Mouse (Mus musculus): Measurements from ENCODE around the gene Psma5. TPM values are rescaled to one million over a fixed set of nuclear protein-coding genes. Genes with fewer than 3 reads are reported as not detected.
A peak's percentile ranks its signal among the peaks of the same experiment; 100 is the strongest.
"Not testable (repeated sequence)": the region's sequence is repeated elsewhere in the genome, so short reads cannot be mapped to it uniquely, and the experiment has no call there.

Psma5 gene
- polyA plus RNA-seq, 1 experiment from 2014 or later, result 243 TPM

DNA sequence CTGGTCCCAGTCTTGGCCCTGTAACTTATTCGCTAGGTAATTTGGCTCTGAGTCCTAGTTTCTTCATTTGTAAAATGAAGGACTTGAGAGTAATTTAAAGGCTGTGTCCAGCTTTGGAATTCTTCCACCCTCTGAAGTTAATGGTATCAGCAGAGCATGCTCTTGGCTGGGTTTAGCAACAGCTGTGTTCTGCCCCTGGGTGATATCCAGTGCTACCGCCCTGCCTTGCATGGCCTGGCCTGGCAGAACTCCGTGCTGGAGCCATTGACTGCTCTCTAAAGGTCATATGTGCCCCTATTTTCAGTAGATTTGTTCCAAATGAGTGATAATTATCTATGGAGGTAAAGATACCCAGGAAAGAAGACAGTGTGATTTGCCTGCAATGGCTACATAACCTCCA lies 36.1 kb upstream of the Psma5 start:
- H3K27me3 ChIP-seq (ENCODE audit: control insufficient read depth, insufficient read depth, low read length), result peaks cover 11% of the 10 kb centered on the region

DNA sequence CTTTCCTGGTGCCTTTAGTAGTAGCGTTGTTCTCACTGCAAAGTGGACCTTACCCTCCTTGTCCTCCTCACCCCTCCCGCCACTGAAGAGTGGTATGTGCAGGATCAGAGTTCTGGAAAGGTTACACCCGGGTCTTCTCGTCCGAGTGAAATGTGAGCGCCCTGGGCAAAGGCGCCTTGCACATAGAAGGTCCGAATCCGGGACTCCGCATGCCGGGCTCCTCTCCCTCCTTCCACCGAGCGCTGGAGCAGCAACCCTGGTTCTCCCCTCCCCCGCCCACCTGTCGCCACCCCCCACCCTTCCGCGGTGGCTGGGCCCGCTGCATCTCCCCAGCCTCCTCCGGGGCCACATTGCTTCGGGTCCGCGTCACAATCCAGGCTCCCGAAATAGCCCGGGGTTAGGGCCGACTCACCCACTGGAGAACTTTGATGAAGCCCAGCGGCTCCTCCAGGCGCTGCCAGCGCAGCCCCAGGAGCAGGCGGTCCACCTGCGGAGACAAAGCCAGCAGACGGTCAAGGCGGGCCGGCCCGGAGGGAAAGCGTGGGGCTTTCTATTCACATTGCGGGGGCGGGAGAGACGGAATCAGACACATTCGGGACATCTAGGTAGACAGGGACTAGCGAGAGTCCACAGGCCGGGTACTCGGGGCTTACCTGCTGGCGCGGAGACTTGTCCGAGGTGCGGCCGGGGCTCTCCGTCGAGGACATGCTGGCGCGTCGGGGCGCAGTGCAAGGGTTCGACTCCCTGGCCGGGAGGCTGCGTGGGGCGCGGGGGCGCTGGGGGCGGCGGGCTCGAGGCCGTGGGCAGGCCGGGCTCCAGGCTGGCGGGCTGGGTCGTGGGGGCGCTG lies 30.8 kb upstream of the Psma5 start:
- peak overlapping the region; percentile 29 for H3K4me3 ChIP-seq (ENCODE audit: low read depth, low read length)
- 0 out of 2 replicates have a peak overlapping the region, but pooled peaks have one; percentile 21 for H3K9ac ChIP-seq (replicated peaks; ENCODE audit: low read depth, low read length)
- no peak overlapping the region for H3K27ac ChIP-seq (ENCODE audit: low read depth, low read length)
- 2% methylated on average over 66 of the region's 67 CpGs for WGBS
- no peaks in the 10 kb centered on the region for H3K36me3 ChIP-seq (ENCODE audit: control insufficient read depth, insufficient read depth, low read length)
- peak overlapping the region; percentile 58 for H3K4me2 ChIP-seq (ENCODE audit: low read depth, low read length)
- no peaks in the 10 kb centered on the region for H3K9me3 ChIP-seq (ENCODE audit: control insufficient read depth, low read length)
- H3K27me3 ChIP-seq (ENCODE audit: control insufficient read depth, insufficient read depth, low read length), result peaks cover 30% of the 10 kb centered on the region
- peak; percentile 44; the same call in 1 of the 2 replicates for ATAC-seq (ENCODE audit: low read depth)
- H3K4me1 ChIP-seq (ENCODE audit: control insufficient read depth, insufficient read depth, low read length), result peaks cover 8% of the 10 kb centered on the region; the same call in 1 of the 2 replicates

More for the DNA sequence above, 36.1 kb upstream of the Psma5 start:
- no peak overlapping the region for H3K9ac ChIP-seq (replicated peaks; ENCODE audit: low read depth, low read length)
- no peak overlapping the region for H3K4me2 ChIP-seq (ENCODE audit: low read depth, low read length)
- no peaks in the 10 kb centered on the region for H3K9me3 ChIP-seq (ENCODE audit: control insufficient read depth, low read length)
- no peaks in the 10 kb centered on the region for H3K36me3 ChIP-seq (ENCODE audit: control insufficient read depth, insufficient read depth, low read length)
- H3K4me3 ChIP-seq (ENCODE audit: low read depth, low read length), result no peak overlapping the region
- no peak for ATAC-seq (ENCODE audit: low read depth)
- no peaks in the 10 kb centered on the region for H3K4me1 ChIP-seq (ENCODE audit: control insufficient read depth, insufficient read depth, low read length)
- WGBS, result 79% methylated on average over 3 of the region's 3 CpGs
- H3K27ac ChIP-seq (ENCODE audit: low read depth, low read length), result no peak overlapping the region

DNA sequence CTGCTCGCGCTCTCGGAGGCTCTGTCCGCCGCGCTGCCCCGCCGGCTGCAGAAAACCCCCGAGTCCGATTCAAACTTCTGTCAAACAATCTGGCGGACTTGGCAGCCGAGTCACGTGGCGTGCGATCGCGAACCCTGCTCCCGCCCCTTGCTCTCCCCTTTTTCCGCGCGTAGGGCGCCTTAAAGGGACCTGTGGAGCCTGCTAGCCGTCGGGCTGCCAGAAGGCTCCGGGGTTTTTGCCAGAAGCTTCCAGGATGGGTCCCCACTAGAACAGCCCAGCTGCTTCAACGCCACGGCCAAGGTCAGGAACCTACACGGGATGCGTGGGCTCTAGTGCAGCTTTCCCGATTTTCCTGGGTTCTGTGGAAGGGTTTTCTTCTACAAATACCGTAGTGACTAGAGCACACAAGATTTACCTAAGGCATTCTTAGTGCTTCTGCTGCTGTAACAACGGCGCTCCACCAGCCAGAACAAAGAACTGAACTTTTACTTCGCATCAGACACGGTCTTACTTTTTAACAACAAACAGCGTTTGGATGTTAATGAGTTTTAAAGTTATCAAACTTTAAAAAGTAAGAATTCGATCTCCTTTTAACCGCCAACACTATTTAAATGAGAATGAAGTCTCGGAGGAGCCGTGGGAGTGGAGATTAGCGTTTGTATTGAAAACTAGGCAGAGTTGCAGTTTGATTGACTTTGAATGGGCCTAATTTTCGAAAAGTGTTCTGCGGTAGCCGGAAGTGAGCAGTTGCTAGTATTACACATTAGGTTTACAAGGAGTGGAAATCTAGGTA lies 30.0 kb upstream of the Psma5 start, which contains the start of gene Sypl2:
Sypl2 (minus strand) TSS at position 91 of the 793 bp plus-strand sequence.
- Histone ChIP-seq H3K36me3 (ENCODE audit: control insufficient read depth, insufficient read depth, low read length) (no peaks in the 10 kb centered on the region), H3K27me3 (ENCODE audit: control insufficient read depth, insufficient read depth, low read length) (peaks cover 30% of the 10 kb centered on the region), H3K9ac (replicated peaks; ENCODE audit: low read depth, low read length) (0 out of 2 replicates have a peak within 1 kb of the TSS, but pooled peaks have one; percentile 21), H3K4me1 (ENCODE audit: control insufficient read depth, insufficient read depth, low read length) (peaks cover 8% of the 10 kb centered on the region; the same call in 1 of the 2 replicates), H3K4me3 (ENCODE audit: low read depth, low read length) (peak within 1 kb of the TSS; percentile 29), H3K4me2 (ENCODE audit: low read depth, low read length) (peak within 1 kb of the TSS; percentile 58), H3K9me3 (ENCODE audit: control insufficient read depth, low read length) (no peaks in the 10 kb centered on the region), H3K27ac (ENCODE audit: low read depth, low read length) (no peak within 1 kb of the TSS)
- no peak for ATAC-seq (ENCODE audit: low read depth)
- 3% methylated on average over 44 of the region's 44 CpGs for WGBS

DNA sequence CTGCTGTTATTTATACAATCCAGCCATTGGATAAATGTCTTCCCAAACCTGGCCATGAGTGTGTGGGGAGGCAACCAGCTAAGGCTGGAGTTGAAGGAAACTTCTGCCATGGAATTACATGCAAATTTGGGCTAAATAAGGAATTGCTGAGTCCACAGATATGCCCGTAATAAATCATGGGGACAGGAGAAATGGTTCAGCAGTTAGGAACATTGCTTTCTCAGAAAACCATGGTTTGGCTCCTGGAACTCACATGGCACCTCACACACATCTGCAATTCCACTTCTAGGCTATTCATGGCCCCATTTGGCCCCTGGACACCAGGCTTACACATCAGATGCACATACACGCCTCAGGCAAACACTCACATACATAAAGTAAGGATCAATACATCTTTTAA lies 29.2 kb upstream of the Psma5 start:
- H3K4me1 ChIP-seq (ENCODE audit: control insufficient read depth, insufficient read depth, low read length), result peaks cover 8% of the 10 kb centered on the region; the same call in 1 of the 2 replicates
- no peaks in the 10 kb centered on the region for H3K36me3 ChIP-seq (ENCODE audit: control insufficient read depth, insufficient read depth, low read length)
- no peak overlapping the region for H3K4me3 ChIP-seq (ENCODE audit: low read depth, low read length)
- no peak overlapping the region for H3K9ac ChIP-seq (replicated peaks; ENCODE audit: low read depth, low read length)
- 76% methylated on average over 2 of the region's 2 CpGs for WGBS
- ATAC-seq (ENCODE audit: low read depth), result no peak
- H3K27ac ChIP-seq (ENCODE audit: low read depth, low read length), result no peak overlapping the region
- peaks cover 30% of the 10 kb centered on the region for H3K27me3 ChIP-seq (ENCODE audit: control insufficient read depth, insufficient read depth, low read length)
- H3K9me3 ChIP-seq (ENCODE audit: control insufficient read depth, low read length), result no peaks in the 10 kb centered on the region
- H3K4me2 ChIP-seq (ENCODE audit: low read depth, low read length), result no peak overlapping the region

DNA sequence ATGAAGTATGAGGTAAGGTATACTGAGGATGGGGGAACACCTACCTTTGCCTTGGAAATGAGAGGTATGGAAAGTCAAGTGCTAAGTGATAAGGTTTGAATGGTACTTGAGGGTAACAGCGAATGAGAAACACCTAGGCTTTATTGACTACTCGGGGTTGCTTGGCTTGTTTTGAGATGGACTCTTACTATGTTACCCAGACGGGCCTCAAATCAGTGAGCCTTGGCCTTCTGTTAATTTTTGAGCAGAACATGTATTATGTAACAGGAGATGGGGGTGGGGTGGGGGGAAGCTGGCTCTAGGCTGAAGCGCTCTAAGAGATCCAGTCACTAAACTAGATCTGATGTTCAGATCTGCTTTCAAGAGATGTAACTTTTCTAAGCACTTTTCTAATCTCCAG lies 25.1 kb upstream of the Psma5 start:
- ATAC-seq (ENCODE audit: low read depth), result no peak
- no peaks in the 10 kb centered on the region for H3K9me3 ChIP-seq (ENCODE audit: control insufficient read depth, low read length)
- H3K4me1 ChIP-seq (ENCODE audit: control insufficient read depth, insufficient read depth, low read length), result peaks cover under 1% of the 10 kb centered on the region; the same call in 1 of the 2 replicates
- no peak overlapping the region for H3K4me3 ChIP-seq (ENCODE audit: low read depth, low read length)
- H3K27ac ChIP-seq (ENCODE audit: low read depth, low read length), result no peak overlapping the region
- 87% methylated on average over 4 of the region's 4 CpGs for WGBS
- no peak overlapping the region for H3K4me2 ChIP-seq (ENCODE audit: low read depth, low read length)
- H3K27me3 ChIP-seq (ENCODE audit: control insufficient read depth, insufficient read depth, low read length), result peaks cover 9% of the 10 kb centered on the region
- H3K9ac ChIP-seq (replicated peaks; ENCODE audit: low read depth, low read length), result no peak overlapping the region
- H3K36me3 ChIP-seq (ENCODE audit: control insufficient read depth, insufficient read depth, low read length), result no peaks in the 10 kb centered on the region

DNA sequence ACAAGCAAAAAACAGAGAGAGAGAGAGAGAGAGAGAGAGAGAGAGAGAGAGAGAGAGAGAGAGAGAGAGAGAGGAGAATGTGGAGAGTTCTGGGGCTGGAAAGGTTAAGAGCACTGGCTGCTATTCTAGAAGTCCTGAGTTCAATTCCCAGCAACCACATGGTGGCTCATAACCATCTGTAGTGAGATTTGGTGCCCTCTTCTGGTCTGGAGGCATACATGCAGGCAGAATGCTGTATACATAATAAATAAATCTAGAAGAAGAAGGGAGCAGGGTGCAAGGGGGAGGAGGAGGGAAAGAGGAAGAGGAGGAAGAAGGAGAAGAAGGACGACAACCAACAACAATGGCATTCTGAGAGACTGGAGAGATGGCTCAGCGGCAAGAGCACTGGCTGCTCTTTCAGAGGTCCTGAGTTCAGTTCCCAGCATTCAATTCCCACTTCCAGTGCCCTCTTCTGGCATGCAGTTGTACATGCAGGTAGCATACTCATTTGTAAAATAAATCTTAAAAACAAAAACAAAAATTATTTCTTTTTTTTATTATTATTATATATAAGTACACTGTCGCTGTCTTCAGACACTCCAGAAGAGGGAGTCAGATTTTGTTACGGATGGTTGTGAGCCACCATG lies 19.1 kb upstream of the Psma5 start:
- not testable (repeated sequence) for H3K27ac ChIP-seq (ENCODE audit: low read depth, low read length); H3K9ac ChIP-seq (replicated peaks; ENCODE audit: low read depth, low read length); H3K27me3 ChIP-seq (ENCODE audit: control insufficient read depth, insufficient read depth, low read length); H3K4me3 ChIP-seq (ENCODE audit: low read depth, low read length); H3K36me3 ChIP-seq (ENCODE audit: control insufficient read depth, insufficient read depth, low read length); H3K4me2 ChIP-seq (ENCODE audit: low read depth, low read length); H3K9me3 ChIP-seq (ENCODE audit: control insufficient read depth, low read length); ATAC-seq (ENCODE audit: low read depth); H3K4me1 ChIP-seq (ENCODE audit: control insufficient read depth, insufficient read depth, low read length)
- 82% methylated on average over 4 of the region's 4 CpGs for WGBS

DNA sequence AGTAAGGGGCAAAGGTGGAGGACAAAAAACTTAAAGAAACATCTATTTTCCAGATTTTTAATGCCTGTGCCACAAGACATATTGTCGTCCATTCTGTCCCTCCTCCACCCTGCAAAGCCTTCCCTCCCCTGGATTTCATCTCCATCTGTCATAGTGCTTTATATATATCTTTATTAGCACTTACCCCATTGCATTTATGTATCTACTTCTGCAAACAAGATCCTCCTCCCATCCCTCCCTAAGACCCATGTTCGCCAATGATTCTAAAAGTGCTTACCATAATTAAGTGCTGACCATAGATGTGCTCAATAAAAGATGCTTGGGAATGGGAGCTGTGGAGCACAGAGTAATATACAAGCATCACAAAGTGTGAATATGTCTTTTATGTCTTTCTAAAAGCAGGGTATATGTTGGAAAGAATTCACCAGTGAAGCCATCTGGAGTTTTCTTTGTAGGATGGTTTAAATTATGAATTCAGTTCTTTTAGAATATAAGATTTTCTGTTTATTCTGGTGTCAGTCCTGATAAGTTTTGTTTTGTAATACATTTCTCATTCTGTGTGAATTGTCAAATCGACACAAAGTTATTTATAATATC lies 15.4 kb upstream of the Psma5 start:
- Histone ChIP-seq H3K9ac (replicated peaks; ENCODE audit: low read depth, low read length) (no peak overlapping the region), H3K4me3 (ENCODE audit: low read depth, low read length) (no peak overlapping the region), H3K27me3 (ENCODE audit: control insufficient read depth, insufficient read depth, low read length) (no peaks in the 10 kb centered on the region), H3K9me3 (ENCODE audit: control insufficient read depth, low read length) (no peaks in the 10 kb centered on the region), H3K4me2 (ENCODE audit: low read depth, low read length) (no peak overlapping the region), H3K4me1 (ENCODE audit: control insufficient read depth, insufficient read depth, low read length) (no peaks in the 10 kb centered on the region), H3K36me3 (ENCODE audit: control insufficient read depth, insufficient read depth, low read length) (no peaks in the 10 kb centered on the region), H3K27ac (ENCODE audit: low read depth, low read length) (no peak overlapping the region)
- 90% methylated on average over 3 of the region's 3 CpGs for WGBS
- no peak for ATAC-seq (ENCODE audit: low read depth)

DNA sequence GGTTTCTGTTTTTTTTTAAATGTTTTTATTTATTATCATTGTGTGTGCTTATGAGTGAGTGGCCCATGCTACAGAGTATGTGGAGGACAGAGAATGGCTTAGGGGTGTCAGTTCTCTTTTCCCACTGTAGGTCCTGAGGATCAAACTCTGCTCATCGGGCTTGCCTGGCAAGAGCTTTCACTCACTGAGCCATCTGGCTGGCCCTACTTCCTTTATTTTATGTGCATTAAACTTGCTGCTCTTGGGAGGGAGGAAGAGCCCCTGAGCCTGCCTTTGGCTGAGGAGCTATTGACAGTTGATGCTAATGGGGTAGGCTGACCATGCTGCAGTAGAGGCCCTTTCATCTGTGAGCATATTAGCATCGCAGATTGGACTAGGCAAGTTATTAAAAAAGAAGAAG lies 9.9 kb upstream of the Psma5 start:
- no peaks in the 10 kb centered on the region for H3K9me3 ChIP-seq (ENCODE audit: control insufficient read depth, low read length)
- H3K27ac ChIP-seq (ENCODE audit: low read depth, low read length), result no peak overlapping the region
- no peak overlapping the region for H3K4me3 ChIP-seq (ENCODE audit: low read depth, low read length)
- no peak overlapping the region for H3K4me2 ChIP-seq (ENCODE audit: low read depth, low read length)
- no peaks in the 10 kb centered on the region for H3K27me3 ChIP-seq (ENCODE audit: control insufficient read depth, insufficient read depth, low read length)
- no peaks in the 10 kb centered on the region for H3K4me1 ChIP-seq (ENCODE audit: control insufficient read depth, insufficient read depth, low read length)
- ATAC-seq (ENCODE audit: low read depth), result no peak
- no peaks in the 10 kb centered on the region for H3K36me3 ChIP-seq (ENCODE audit: control insufficient read depth, insufficient read depth, low read length)
- H3K9ac ChIP-seq (replicated peaks; ENCODE audit: low read depth, low read length), result no peak overlapping the region
- 85% methylated on average over 2 of the region's 2 CpGs for WGBS

Measured in neural tube, embryonic 14.5 days (tissue).